Mouse (Mus musculus) brown adipose tissue, adult 24 weeks (tissue): ENCODE measurements around the gene Zscan26. TPM values are rescaled to one million over a fixed set of nuclear protein-coding genes. Genes with fewer than 3 reads are reported as not detected.
"Not testable (repeated sequence)": the region's sequence is repeated elsewhere in the genome, so short reads cannot be mapped to it uniquely, and the experiment has no call there.

ENCODE experiments used
- H3K27ac ChIP-seq: fragments of 200-500 bp; replicated peaks from 2 replicates; pipeline ENCODE4 v1.5.1; 2012; ENCODE audit warnings: low read depth, mild to moderate bottlenecking, low read length
- H3K4me1 ChIP-seq: fragments of 200-500 bp; 2 replicates; pipeline ENCODE4 v1.6.1; 2012; ENCODE audit warnings: low read length, mixed read lengths; ENCODE audit not compliant: control insufficient read depth, insufficient read depth, insufficient read length
- H3K4me3 ChIP-seq: fragments of 200-500 bp; 2 replicates; pipeline ENCODE4 v1.5.1; 2012; ENCODE audit warnings: low read depth, mild to moderate bottlenecking, low read length, moderate library complexity; ENCODE audit not compliant: insufficient read depth
- polyA plus RNA-seq: library from polyadenylated mRNA; stranded (reverse); fragments of >200 nt; gene quantifications from 2 replicates; pipeline ENCODE4 v1.2.4, GENCODE M21; 2012; ENCODE audit not compliant: missing spikeins, insufficient read depth, insufficient read length

Gene Zscan26
- polyA plus RNA-seq, result 16.1 and 18.3 TPM in 2 replicates

DNA sequence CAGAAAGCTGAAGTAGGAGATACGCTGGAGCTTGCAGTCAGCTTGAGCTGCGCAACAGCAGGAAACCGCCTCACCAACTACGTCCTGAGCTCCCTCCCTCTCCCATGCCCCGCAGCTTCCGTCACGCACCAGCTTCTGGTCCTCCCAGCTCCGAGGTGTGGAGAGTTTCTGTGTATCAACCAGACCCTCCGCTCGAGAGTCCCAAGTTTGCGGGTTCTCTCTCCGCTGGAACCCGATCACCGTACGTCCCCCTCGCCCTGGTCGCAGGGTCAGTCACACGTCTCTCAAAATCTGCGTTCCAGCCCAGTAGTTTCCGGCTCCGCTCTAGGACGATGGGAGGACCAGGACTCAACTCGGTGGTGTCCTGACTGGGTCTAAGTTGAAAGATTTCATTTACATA is at the start of gene Zscan26:
Gene Zscan26, minus strand, starts transcription at position 282 of the 400 bp plus-strand sequence.
- Histone ChIP-seq H3K4me1 (peaks cover 13% of the 10 kb centered on the region; the same call in 1 of the 2 replicates), H3K4me3 (peak within 1 kb of the TSS; percentile 83), H3K27ac (peak within 1 kb of the TSS; percentile 96)

DNA sequence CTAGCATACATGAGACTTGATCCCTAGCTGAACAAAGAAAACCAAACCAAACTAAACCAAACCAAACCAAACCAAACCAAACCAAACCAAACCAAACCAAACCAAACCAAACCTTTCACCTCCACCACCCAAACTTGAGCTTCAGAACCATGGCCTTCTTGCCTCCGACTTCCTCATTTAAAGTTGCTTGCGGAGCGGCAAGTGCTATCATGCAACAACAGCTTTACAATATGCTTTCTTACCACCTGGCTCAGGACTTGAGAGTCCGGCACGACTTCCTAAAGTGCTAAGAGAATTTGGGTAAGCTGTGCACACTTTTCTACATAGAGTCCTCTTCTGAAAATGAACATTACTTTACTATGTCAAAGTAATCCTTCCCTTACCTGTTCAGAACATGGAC is 48.8 kb upstream of the Zscan26 start:
- H3K27ac ChIP-seq, result no peak overlapping the region
- no peak overlapping the region for H3K4me3 ChIP-seq
- H3K4me1 ChIP-seq, result no peaks in the 10 kb centered on the region

DNA sequence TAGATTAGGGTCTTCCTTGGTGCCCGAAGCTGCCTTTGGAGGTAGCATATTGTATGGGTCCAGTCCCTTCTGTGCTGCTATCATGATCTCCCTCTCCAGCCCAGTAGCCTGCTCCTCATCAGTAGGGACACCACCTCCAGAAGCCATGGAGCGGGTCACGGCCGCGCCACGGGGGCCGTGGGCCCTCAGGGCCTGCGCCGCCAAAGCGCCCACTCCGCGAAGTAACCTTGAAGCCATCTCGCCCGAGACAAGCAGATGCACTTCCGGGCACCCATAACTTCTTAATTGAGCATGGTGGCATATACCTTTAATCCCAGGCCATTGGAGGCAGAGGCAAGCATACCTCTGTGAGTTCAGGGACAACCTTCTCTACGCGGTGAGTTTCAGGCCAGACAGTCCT is 47.7 kb upstream of the Zscan26 start, which contains the start of gene Gm11273:
Gene Gm11273, minus strand, starts transcription at position 237 of the 400 bp plus-strand sequence.
- H3K27ac ChIP-seq, H3K4me1 ChIP-seq, H3K4me3 ChIP-seq: not testable (repeated sequence)

GRCm38 (mm10) chr13:21495080-21495479 is 41.5 kb upstream of the Zscan26 start, which contains the start of gene AK157302:
AK157302 (plus strand) TSS chr13:21495223.
- Histone ChIP-seq H3K4me3 (no peak within 1 kb of the TSS), H3K27ac (no peak within 1 kb of the TSS), H3K4me1 (no peaks in the 10 kb centered on the region)

GRCm38 (mm10) chr13:21492847-21493246 is 39.3 kb upstream of the Zscan26 start:
- H3K27ac ChIP-seq, result no peak overlapping the region
- H3K4me3 ChIP-seq, result no peak overlapping the region
- H3K4me1 ChIP-seq, result no peaks in the 10 kb centered on the region

- H3K4me3 ChIP-seq, result no peak overlapping the region
- no peaks in the 10 kb centered on the region for H3K4me1 ChIP-seq
These were observed 33.4 kb upstream of the Zscan26 start for GRCm38 (mm10) chr13:21486881-21487280.

DNA sequence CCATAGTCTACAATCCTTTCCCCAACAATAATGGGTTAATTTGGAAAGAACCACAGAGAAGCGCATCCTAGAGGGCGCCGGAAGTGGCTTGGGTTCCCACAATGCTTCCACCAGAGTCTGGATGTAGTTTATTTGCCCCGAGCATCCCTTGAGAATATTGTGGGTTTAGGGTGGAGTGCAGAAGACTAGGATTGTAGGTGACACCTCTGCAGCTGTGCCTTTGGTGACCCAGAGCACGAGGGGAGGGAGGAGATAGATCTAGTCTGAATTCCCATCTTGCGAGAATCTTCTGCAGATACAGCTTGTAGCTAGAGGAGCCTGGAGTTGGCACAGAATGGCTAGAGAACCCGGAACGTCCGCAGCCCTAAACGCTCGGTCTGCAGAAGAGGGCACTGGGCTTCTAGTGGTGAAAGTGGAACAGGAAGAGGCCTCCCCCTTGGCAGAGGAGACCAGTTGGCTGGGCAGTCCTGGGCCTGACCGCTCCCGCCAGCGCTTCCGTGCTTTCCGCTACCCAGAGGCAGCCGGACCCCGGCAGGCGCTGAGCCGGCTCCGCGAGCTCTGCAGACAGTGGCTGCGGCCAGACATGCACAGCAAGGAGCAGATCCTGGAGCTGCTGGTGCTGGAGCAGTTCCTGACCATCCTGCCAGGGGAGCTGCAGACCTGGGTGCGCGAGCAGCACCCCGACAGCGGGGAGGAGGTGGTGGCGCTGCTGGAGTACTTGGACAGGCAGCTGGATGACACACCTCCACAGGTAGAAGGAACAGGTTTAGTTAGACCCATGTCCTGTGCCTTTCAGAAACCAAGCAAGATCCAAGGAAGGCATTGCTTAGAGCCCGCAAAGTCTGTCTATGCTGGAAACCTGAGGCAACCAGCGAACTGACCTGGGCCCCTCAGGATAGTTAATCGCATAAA is 25.5 kb upstream of the Zscan26 start, which contains the start of the genes Zkscan4 and Gm10065:
Gene Zkscan4, plus strand, starts transcription at position 149 of the 912 bp plus-strand sequence.
Gene Gm10065, minus strand, starts transcription at position 683 of the 912 bp plus-strand sequence.
- H3K27ac ChIP-seq, result peak within 1 kb of the TSS; percentile 62
- H3K4me3 ChIP-seq, result peak within 1 kb of the TSS; percentile 91
- H3K4me1 ChIP-seq, result not testable (repeated sequence)

More at GRCm38 (mm10) chr13:21486881-21487280, 33.4 kb upstream of the Zscan26 start:
- no peak overlapping the region for H3K27ac ChIP-seq

- no peak overlapping the region for H3K27ac ChIP-seq
- 0 out of 2 replicates have a peak, but pooled peaks cover 2% of the 10 kb centered on the region for H3K4me1 ChIP-seq
- no peak overlapping the region for H3K4me3 ChIP-seq
These were observed 18.9 kb upstream of the Zscan26 start for GRCm38 (mm10) chr13:21472427-21472826.

GRCm38 (mm10) chr13:21469097-21469496 is 15.6 kb upstream of the Zscan26 start:
- 0 out of 2 replicates have a peak, but pooled peaks cover 2% of the 10 kb centered on the region for H3K4me1 ChIP-seq
- 0 out of 2 replicates have a peak overlapping the region, but pooled peaks have one; percentile 14 for H3K4me3 ChIP-seq
- no peak overlapping the region for H3K27ac ChIP-seq

GRCm38 (mm10) chr13:21468061-21469019 is 14.8 kb upstream of the Zscan26 start, which contains the start of gene Nkapl:
Nkapl (minus strand) TSS chr13:21468509.
- Histone ChIP-seq H3K4me1 (0 out of 2 replicates have a peak, but pooled peaks cover 2% of the 10 kb centered on the region), H3K27ac (no peak within 1 kb of the TSS), H3K4me3 (peak within 1 kb of the TSS; percentile 74)

DNA sequence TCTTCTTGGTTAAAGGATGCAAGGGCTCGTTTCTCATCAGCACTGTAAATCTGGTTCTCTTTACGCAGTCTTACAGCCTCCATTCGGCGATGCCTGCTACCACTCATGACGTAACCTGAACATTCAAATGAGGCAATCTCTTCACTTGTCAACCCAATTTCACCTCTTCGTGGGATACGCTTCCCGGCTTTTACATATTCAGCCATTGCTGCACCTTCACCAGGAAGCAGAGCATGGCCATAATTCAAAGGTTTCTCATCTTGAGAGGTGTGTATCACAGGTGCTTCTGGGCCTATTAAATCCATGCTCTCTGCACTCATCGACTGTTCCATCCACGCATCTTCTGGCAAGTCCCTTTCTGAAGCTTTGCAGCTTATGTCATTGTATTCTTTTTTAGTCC is 13.8 kb upstream of the Zscan26 start:
- 0 out of 2 replicates have a peak, but pooled peaks cover 2% of the 10 kb centered on the region for H3K4me1 ChIP-seq
- H3K27ac ChIP-seq, result no peak overlapping the region
- no peak overlapping the region for H3K4me3 ChIP-seq

DNA sequence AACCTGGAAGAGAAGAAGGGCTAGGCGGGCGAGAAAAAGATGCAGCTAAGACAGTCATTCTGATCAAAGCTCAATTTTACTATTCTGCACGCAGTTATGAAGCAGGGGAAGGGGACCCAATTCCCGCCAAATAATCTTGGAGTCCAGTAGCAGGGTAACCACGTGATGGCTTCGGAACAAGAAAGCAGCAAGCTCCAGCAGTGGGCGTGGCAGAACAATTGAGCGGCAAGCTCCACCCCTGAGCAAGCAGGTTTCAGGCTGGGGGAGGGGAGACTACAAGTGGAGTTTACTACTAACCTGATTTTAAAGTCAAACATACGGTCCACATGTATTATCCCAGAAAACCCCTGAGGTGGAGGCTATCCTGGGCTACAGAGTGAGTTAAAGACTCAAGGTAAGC is 9.0 kb upstream of the Zscan26 start:
- H3K27ac ChIP-seq, H3K4me3 ChIP-seq, H3K4me1 ChIP-seq: not testable (repeated sequence)

- H3K4me3 ChIP-seq, result no peak overlapping the region
- no peak overlapping the region for H3K27ac ChIP-seq
- H3K4me1 ChIP-seq, result peaks cover 8% of the 10 kb centered on the region; the same call in 1 of the 2 replicates
These were observed 2.8 kb upstream of the Zscan26 start for GRCm38 (mm10) chr13:21456347-21456746.

- Histone ChIP-seq H3K4me3 (no peak overlapping the region), H3K4me1 (peaks cover 10% of the 10 kb centered on the region; the same call in 1 of the 2 replicates), H3K27ac (no peak overlapping the region)
These were observed 603 bp upstream of the Zscan26 start for GRCm38 (mm10) chr13:21454133-21454532.
